Mouse (Mus musculus) ES-E14 (cell line): Measurements from ENCODE around the gene Cela1. TPM values are rescaled to one million over a fixed set of nuclear protein-coding genes. Genes with fewer than 3 reads are reported as not detected.

ENCODE experiments used
- DNase-seq: peaks from one replicate; pipeline ENCODE4 v3.0.0-alpha.2; 2013; ENCODE audit warnings: low read depth, low spot score
- H3K27ac ChIP-seq: 2 replicates; pipeline ENCODE4 v1.5.1; 2012; ENCODE audit warnings: low read depth, mild to moderate bottlenecking, low read length, moderate library complexity, mixed read lengths; ENCODE audit not compliant: poor library complexity, insufficient read depth, severe bottlenecking
- H3K36me3 ChIP-seq: 2 replicates; pipeline ENCODE4 v1.6.1; 2012; ENCODE audit warnings: mild to moderate bottlenecking, low read length, moderate library complexity, mixed read lengths; ENCODE audit not compliant: control insufficient read depth, poor library complexity, insufficient read depth, severe bottlenecking
- H3K4me1 ChIP-seq, 2 experiments: fragments of 150-350 bp in 1 of 2; sonication (generic) in 1 of 2; 2 replicates each; pipeline ENCODE4 v1.6.1; 2012; ENCODE audit warnings: low read length in 2 of 2, mild to moderate bottlenecking in 1 of 2, mixed read lengths in 1 of 2; ENCODE audit not compliant: control insufficient read depth in 2 of 2, insufficient read depth in 2 of 2, poor library complexity in 1 of 2
- H3K4me3 ChIP-seq, 2 experiments: fragments of 150-350 bp in 1 of 2; sonication (generic) in 1 of 2; 2 replicates each; pipeline ENCODE4 v1.5.1; 2012; ENCODE audit warnings: low read length in 2 of 2, low read depth in 1 of 2, mild to moderate bottlenecking in 1 of 2, mixed read lengths in 1 of 2; ENCODE audit not compliant: insufficient read depth in 1 of 2, poor library complexity in 1 of 2, severe bottlenecking in 1 of 2
- H3K9ac ChIP-seq: 2 replicates; pipeline ENCODE4 v1.6.1; 2012; ENCODE audit warnings: low read depth, mild to moderate bottlenecking, low read length, mixed read lengths; ENCODE audit not compliant: poor library complexity, insufficient read depth, severe bottlenecking
- H3K9me3 ChIP-seq: fragments of 150-350 bp; sonication (generic); 2 replicates; pipeline ENCODE4 v1.6.1; 2012; ENCODE audit warnings: low read depth, mild to moderate bottlenecking, low read length; ENCODE audit not compliant: control insufficient read depth, insufficient read depth
- CHD2 ChIP-seq: IDR thresholded peaks from 2 replicates; pipeline ENCODE4 v1.6.1; 2014; ENCODE audit warnings: mild to moderate bottlenecking, low read depth, low read length, inconsistent platforms
- HCFC1 ChIP-seq: IDR thresholded peaks from 2 replicates; pipeline ENCODE4 v1.6.1; 2012; ENCODE audit warnings: low read length, inconsistent platforms, borderline replicate concordance; ENCODE audit not compliant: insufficient read depth
- MAFK ChIP-seq: IDR thresholded peaks from 2 replicates; pipeline ENCODE4 v1.6.1; 2014; ENCODE audit warnings: mild to moderate bottlenecking, low read depth, low read length, inconsistent platforms; ENCODE audit not compliant: insufficient read depth
- ZC3H11A ChIP-seq: IDR thresholded peaks from 2 replicates; pipeline ENCODE4 v1.6.1; 2012; ENCODE audit warnings: low read depth, mild to moderate bottlenecking, inconsistent platforms, low read length, borderline replicate concordance
- ZNF384 ChIP-seq: IDR thresholded peaks from 2 replicates; pipeline ENCODE4 v1.6.1; 2012; ENCODE audit warnings: low read depth, low read length, inconsistent platforms
- in situ Hi-C, 2 experiments: fragments of 600-800 bp; cut with MboI; formaldehyde crosslinking; loops; one replicate each; pipeline ENCODE4 v1.15.1; 2025; ENCODE audit warnings: low sequenced_read_pairs in 2 of 2, inconsistent platforms in 1 of 2; ENCODE audit not compliant: unreplicated experiment in 2 of 2
- total RNA-seq: library from RNA; depleted of rRNA; stranded (reverse); fragments of 300-350 nt; gene quantifications from 2 replicates; pipeline ENCODE4 v1.2.3, GENCODE M21; 2012

Cela1 gene
- total RNA-seq, 1 experiment = 2.4 TPM

DNA sequence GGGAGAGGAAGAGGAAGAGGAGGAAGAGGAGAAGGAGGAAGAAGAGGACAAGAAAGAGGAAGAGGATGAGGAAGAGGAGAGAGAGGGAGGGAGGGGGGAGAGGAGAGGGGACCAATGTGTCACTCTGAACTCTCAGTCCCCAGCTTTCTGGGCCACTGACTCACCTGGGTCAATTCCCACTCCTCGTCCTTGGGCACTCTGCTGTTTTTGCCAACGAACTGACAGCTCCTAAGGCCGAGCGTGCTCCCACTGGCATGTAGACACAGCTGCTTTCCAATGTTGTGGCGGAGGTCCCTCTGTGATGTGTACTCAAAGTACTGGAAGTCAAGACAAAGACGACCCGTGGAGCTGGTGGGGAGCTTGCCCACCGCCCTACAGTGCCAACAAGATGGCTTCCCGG is 6.7 kb upstream of the Cela1 start:
- in situ Hi-C loops = no loop called here
- DNase-seq = no peak
- H3K9me3 ChIP-seq = no peaks in the 10 kb centered on the region
- H3K4me3 ChIP-seq = no peak overlapping the region
- H3K9ac ChIP-seq = no peak overlapping the region
- no peak overlapping the region for H3K27ac ChIP-seq
- TF ChIP-seq CHD2 (no peak), ZNF384 (no peak), ZC3H11A (no peak), HCFC1 (no peak), MAFK (no peak)
- peaks cover 2% of the 10 kb centered on the region; the same call in 1 of the 2 replicates for H3K36me3 ChIP-seq
- H3K4me1 ChIP-seq = peaks cover 0 to 3% of the 10 kb centered on the region in 2 experiments; a peak in 1 of 4 replicates

DNA sequence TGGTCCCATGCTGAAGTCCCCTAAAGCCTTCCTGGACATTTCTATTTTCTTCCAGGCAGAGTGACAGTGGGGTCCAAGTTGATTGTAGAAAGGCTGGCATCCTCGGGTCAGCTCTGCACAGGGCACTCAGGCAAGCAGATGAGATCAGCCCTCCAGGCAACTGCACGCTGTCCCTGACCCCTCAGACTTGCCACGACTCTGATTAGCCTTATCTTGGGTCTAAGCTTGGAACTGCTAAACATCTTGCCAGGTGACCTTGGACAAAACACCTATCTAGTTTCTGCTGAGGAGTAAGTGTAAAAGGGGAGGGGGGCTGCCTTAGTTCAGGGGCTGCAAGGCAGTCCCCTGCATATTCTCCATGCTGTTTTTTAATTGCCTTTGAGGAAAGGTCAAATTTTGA is 4.3 kb upstream of the Cela1 start:
- DNase-seq = no peak
- Histone ChIP-seq H3K4me1 (no peaks in the 10 kb centered on the region), H3K27ac (no peak overlapping the region), H3K9ac (no peak overlapping the region), H3K9me3 (no peaks in the 10 kb centered on the region), H3K4me3 (no peak overlapping the region), H3K36me3 (peaks cover 2% of the 10 kb centered on the region; the same call in 1 of the 2 replicates)
- in situ Hi-C loops = no loop called here
- TF ChIP-seq MAFK = no peak
- TF ChIP-seq ZC3H11A = no peak
- no peak for TF ChIP-seq CHD2
- TF ChIP-seq ZNF384 = no peak
- TF ChIP-seq HCFC1 = no peak

DNA sequence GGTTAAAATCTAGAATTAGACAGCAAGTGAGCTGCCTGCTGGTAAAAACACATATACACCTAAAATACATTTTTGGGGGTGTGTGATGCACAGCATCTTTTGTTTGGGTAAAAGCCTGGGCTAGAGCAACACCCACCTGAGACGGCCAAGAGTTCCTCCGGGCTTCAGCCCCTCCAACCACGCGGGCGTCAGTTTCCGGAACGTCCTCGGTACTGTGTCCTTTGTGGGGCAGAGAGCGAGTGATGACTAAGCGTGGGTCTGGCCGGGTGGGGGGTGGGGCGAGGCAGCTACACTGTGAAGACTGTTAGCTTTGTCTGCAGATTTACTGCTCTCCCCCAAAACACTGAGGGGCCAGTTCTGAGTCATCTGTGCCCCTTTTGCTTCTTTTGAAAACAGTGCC is 732 bp downstream of the Cela1 start:
- Histone ChIP-seq H3K9me3 (no peaks in the 10 kb centered on the region), H3K9ac (no peak overlapping the region), H3K36me3 (0 out of 2 replicates have a peak, but pooled peaks cover 2% of the 10 kb centered on the region), H3K4me1 (peaks cover 0 to 5% of the 10 kb centered on the region in 2 experiments; a peak in 1 of 4 replicates), H3K27ac (no peak overlapping the region), H3K4me3 (no peak overlapping the region)
- no peak for DNase-seq
- in situ Hi-C loops = no loop called here
- no peak for TF ChIP-seq ZNF384
- no peak for TF ChIP-seq CHD2
- no peak for TF ChIP-seq ZC3H11A
- TF ChIP-seq HCFC1 = no peak
- TF ChIP-seq MAFK = no peak

DNA sequence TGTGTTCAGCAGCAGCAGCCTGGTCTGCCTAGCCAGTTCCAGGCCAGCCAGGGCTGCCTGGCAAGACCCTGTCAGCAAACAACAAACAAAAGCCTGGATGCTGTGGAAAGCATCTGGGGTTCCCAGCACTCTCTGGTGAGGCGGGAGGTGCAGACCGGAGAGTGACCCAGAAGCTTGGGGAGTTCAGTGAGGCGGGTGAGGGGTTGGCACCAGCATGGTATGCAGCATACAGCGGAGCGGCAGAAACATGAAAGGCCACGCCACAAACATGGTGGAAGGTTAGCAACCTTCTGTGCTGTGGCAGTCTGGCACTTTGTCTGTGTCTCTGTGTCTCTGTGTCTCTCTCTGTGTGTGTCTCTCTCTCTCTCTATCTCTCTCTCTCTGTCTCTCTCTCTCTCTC is 1.3 kb downstream of the Cela1 start:
- Histone ChIP-seq H3K4me3 (no peak overlapping the region), H3K9ac (no peak overlapping the region), H3K27ac (no peak overlapping the region), H3K9me3 (no peaks in the 10 kb centered on the region), H3K4me1 (peaks cover 0 to 5% of the 10 kb centered on the region in 2 experiments; a peak in 1 of 4 replicates), H3K36me3 (no peaks in the 10 kb centered on the region)
- DNase-seq = no peak
- TF ChIP-seq MAFK (no peak), ZNF384 (no peak), HCFC1 (no peak), ZC3H11A (no peak), CHD2 (no peak)
- in situ Hi-C loops = no loop called here

DNA sequence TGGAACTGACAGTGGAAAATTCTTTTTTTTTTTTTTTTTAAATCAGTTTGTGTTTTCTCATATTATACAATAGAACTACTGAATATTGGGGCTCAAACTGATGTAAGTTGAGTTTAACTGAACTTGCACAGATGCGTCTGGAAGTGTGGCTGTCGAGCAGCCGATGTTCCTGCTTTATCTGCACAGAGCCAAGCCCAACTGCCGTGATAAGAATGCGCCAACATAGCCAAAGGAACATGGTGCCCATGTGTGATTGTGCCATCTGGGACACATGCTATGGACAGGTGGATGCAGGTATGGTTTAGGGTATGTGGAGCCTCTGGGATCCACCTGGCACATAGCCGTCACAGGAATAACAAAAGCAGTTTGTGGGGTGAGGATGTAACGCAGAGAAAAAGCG is 1.9 kb downstream of the Cela1 start:
- Histone ChIP-seq H3K27ac (no peak overlapping the region), H3K9me3 (no peaks in the 10 kb centered on the region), H3K9ac (no peak overlapping the region), H3K4me3 (no peak overlapping the region), H3K4me1 (peaks cover 0 to 7% of the 10 kb centered on the region in 2 experiments; a peak in 1 of 4 replicates), H3K36me3 (no peaks in the 10 kb centered on the region)
- in situ Hi-C loops = no loop called here
- DNase-seq = no peak
- no peak for TF ChIP-seq HCFC1
- no peak for TF ChIP-seq MAFK
- TF ChIP-seq CHD2 = no peak
- no peak for TF ChIP-seq ZNF384
- TF ChIP-seq ZC3H11A = no peak
